Mouse (Mus musculus) limb, embryonic 11.5 days (tissue): ENCODE data around the gene Glipr2. TPM values are rescaled to one million over a fixed set of nuclear protein-coding genes. Genes with fewer than 3 reads are reported as not detected.

Source experiments
- ATAC-seq: fragments of 200-750 bp; cut with Nextera tagmentation; 2 replicates; pipeline ENCODE4 v1.8.0; 2017; ENCODE audit warnings: low read depth; ENCODE audit not compliant: insufficient number of reproducible peaks, low FRiP score, low TSS enrichment
- DNase-seq: peaks from one replicate; pipeline ENCODE4 v3.0.0-alpha.2; 2015; ENCODE audit warnings: low spot score
- H3K27ac ChIP-seq: fragments of 300-500 bp; sonication (generic); replicated peaks from 2 replicates; pipeline ENCODE4 v1.5.1; 2014; ENCODE audit warnings: low read depth, mild to moderate bottlenecking, low read length
- H3K27me3 ChIP-seq: fragments of 300-500 bp; sonication (generic); 2 replicates; pipeline ENCODE4 v1.6.1; 2014; ENCODE audit warnings: mild to moderate bottlenecking, low read length, mixed read lengths; ENCODE audit not compliant: control insufficient read depth, insufficient read depth
- H3K36me3 ChIP-seq: fragments of 300-500 bp; sonication (generic); 2 replicates; pipeline ENCODE4 v1.6.1; 2014; ENCODE audit warnings: mild to moderate bottlenecking, low read length, moderate library complexity, mixed read lengths; ENCODE audit not compliant: control insufficient read depth, insufficient read depth
- H3K4me1 ChIP-seq: fragments of 300-500 bp; sonication (generic); 2 replicates; pipeline ENCODE4 v1.6.1; 2014; ENCODE audit warnings: low read length, mixed read lengths; ENCODE audit not compliant: control insufficient read depth, insufficient read depth
- H3K4me2 ChIP-seq: fragments of 300-500 bp; sonication (generic); 2 replicates; pipeline ENCODE4 v1.6.1; 2014; ENCODE audit warnings: low read depth, mild to moderate bottlenecking, moderate library complexity; ENCODE audit not compliant: severe bottlenecking
- H3K4me3 ChIP-seq: fragments of 300-500 bp; sonication (generic); 2 replicates; pipeline ENCODE4 v1.5.1; 2014; ENCODE audit warnings: low read depth, low read length
- H3K9ac ChIP-seq: fragments of 300-500 bp; sonication (generic); 2 replicates; pipeline ENCODE4 v1.6.1; 2014; ENCODE audit warnings: mild to moderate bottlenecking, low read length
- H3K9me3 ChIP-seq: fragments of 300-500 bp; sonication (generic); 2 replicates; pipeline ENCODE4 v1.6.1; 2016; ENCODE audit warnings: low read length; ENCODE audit not compliant: control insufficient read depth
- WGBS: fragments of 180-500 bp; shearing (Covaris S2); extraction: QIAGEN DNeasy Blood & Tissue Kit; methylation state at CpG from one replicate; pipeline ENCODE4 v1.1.7; 2014; 5-methylcytosine and 5-hydroxymethylcytosine counted together
- polyA plus RNA-seq: library from polyadenylated mRNA; unstranded; fragments of >200 nt; fragmentation: Nextera tagmentation; extraction: Ambion mirVana; gene quantifications from 2 replicates; pipeline ENCODE4 v1.2.1, GENCODE M21; 2014

Gene Glipr2
- polyA plus RNA-seq, 1 experiment from 2014 or later, result 75.2 TPM

- Histone ChIP-seq H3K27ac (0 out of 2 replicates have a peak overlapping the region, but pooled peaks have one; percentile 39), H3K9ac (peak overlapping the region; percentile 71), H3K4me3 (peak overlapping the region; percentile 19), H3K4me1 (peaks cover 12% of the 10 kb centered on the region), H3K36me3 (no peaks in the 10 kb centered on the region), H3K4me2 (peak overlapping the region; percentile 55), H3K27me3 (no peaks in the 10 kb centered on the region), H3K9me3 (no peaks in the 10 kb centered on the region)
- DNase-seq, result peak; percentile 99
- WGBS, result 2% methylated on average over 24 of the region's 24 CpGs
- peak; percentile 88 for ATAC-seq
Observed at GRCm38 (mm10) chr4:43982053-43982732, 25.0 kb downstream of the Glipr2 start.

DNA sequence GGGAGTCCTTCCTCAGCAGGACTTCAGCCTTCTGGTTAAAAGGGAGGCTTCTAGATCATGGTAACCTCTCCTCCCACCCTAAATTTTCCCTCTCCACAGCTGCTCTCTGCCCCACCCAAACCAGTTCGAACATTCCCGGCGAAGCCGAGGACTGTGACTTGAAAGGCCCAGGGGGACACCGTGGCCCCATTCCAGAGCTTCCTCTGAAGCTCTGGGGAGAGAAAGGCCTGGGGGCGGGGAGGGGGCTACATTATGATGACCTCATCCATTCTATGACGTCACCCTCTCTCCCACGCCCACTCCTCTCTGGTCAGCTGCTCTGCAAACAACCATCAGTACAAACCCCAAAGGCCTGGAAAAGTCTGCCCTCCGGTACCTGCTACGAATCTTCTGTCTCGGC is 26.0 kb downstream of the Glipr2 start, which contains the start of gene Ccin:
Gene Ccin, plus strand, starts transcription at position 303 of the 400 bp plus-strand sequence.
- Histone ChIP-seq H3K4me1 (peaks cover 12% of the 10 kb centered on the region), H3K36me3 (no peaks in the 10 kb centered on the region), H3K27me3 (no peaks in the 10 kb centered on the region), H3K4me2 (peak within 1 kb of the TSS; percentile 55), H3K9me3 (no peaks in the 10 kb centered on the region), H3K9ac (peak within 1 kb of the TSS; percentile 71), H3K4me3 (peak within 1 kb of the TSS; percentile 19), H3K27ac (0 out of 2 replicates have a peak within 1 kb of the TSS, but pooled peaks have one; percentile 39)
- ATAC-seq, result no peak
- WGBS, result 85% methylated on average over 11 of the region's 11 CpGs
- no peak for DNase-seq

- Histone ChIP-seq H3K27me3 (no peaks in the 10 kb centered on the region), H3K9me3 (no peaks in the 10 kb centered on the region), H3K4me1 (peaks cover 7% of the 10 kb centered on the region), H3K4me2 (no peak overlapping the region), H3K27ac (no peak overlapping the region), H3K9ac (no peak overlapping the region), H3K4me3 (no peak overlapping the region), H3K36me3 (no peaks in the 10 kb centered on the region)
- ATAC-seq (no peak), DNase-seq (no peak)
- WGBS, result 89% methylated on average over 22 of the region's 22 CpGs
Observed at GRCm38 (mm10) chr4:43983756-43984155, 26.6 kb downstream of the Glipr2 start.

DNA sequence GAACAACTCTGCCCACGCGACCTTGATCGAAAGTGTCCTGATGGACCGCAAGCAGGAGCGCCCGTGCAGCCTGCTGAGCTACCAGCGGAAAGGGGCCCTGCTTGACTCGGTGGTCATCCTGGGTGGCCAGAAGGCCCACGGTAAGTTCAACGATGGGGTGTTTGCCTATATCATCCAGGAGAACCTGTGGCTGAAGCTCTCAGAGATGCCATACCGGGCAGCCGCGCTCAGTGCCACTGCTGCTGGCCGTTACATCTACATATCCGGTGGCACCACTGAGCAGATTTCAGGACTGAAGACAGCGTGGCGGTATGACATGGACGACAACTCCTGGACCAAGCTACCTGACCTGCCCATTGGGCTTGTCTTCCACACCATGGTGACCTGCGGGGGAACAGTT is 27.1 kb downstream of the Glipr2 start:
- H3K27me3 ChIP-seq, result no peaks in the 10 kb centered on the region
- no peak for DNase-seq
- ATAC-seq, result no peak
- WGBS, result 91% methylated on average over 19 of the region's 19 CpGs
- no peak overlapping the region for H3K27ac ChIP-seq
- peaks cover 4% of the 10 kb centered on the region; the same call in 1 of the 2 replicates for H3K4me1 ChIP-seq
- no peaks in the 10 kb centered on the region for H3K36me3 ChIP-seq
- no peaks in the 10 kb centered on the region for H3K9me3 ChIP-seq
- no peak overlapping the region for H3K4me3 ChIP-seq
- H3K4me2 ChIP-seq, result no peak overlapping the region
- H3K9ac ChIP-seq, result no peak overlapping the region

GRCm38 (mm10) chr4:43988976-43989375 is 31.8 kb downstream of the Glipr2 start:
- 91% methylated on average over 3 of the region's 3 CpGs for WGBS
- Histone ChIP-seq H3K4me3 (no peak overlapping the region), H3K27me3 (no peaks in the 10 kb centered on the region), H3K4me2 (no peak overlapping the region), H3K9ac (no peak overlapping the region), H3K9me3 (no peaks in the 10 kb centered on the region), H3K36me3 (no peaks in the 10 kb centered on the region), H3K27ac (no peak overlapping the region), H3K4me1 (no peaks in the 10 kb centered on the region)
- peak; percentile 8 for DNase-seq
- ATAC-seq, result no peak

- 90% methylated on average over 11 of the region's 11 CpGs for WGBS
- Histone ChIP-seq H3K4me3 (no peak overlapping the region), H3K27ac (no peak overlapping the region), H3K36me3 (no peaks in the 10 kb centered on the region), H3K9me3 (no peaks in the 10 kb centered on the region), H3K4me1 (no peaks in the 10 kb centered on the region), H3K9ac (no peak overlapping the region), H3K27me3 (no peaks in the 10 kb centered on the region), H3K4me2 (no peak overlapping the region)
- DNase-seq, result no peak
- ATAC-seq, result no peak
Observed at GRCm38 (mm10) chr4:43993072-43993471, 35.9 kb downstream of the Glipr2 start.

DNA sequence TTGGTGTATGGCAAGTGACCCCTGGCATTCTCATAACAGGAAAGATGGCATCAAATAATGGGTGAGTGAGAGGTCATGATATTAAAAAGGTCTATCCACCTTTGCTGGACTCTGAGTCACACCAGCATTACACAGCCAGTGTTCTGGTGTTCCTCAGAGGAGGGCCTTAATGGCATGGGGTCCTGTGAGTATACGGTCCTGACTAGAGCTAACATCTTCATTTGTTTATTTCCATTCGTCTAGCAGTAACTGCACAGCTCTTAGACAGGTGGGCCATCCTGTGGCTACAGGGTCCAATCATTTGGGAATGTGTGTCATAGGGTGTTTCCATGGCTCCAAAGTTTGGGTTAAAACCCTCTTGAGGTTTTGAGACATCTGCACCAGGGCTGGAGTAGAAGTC is 37.1 kb downstream of the Glipr2 start:
- ATAC-seq (no peak), DNase-seq (no peak)
- no peak overlapping the region for H3K9ac ChIP-seq
- 68% methylated on average over 2 of the region's 2 CpGs for WGBS
- no peaks in the 10 kb centered on the region for H3K36me3 ChIP-seq
- no peak overlapping the region for H3K27ac ChIP-seq
- no peak overlapping the region for H3K4me2 ChIP-seq
- H3K27me3 ChIP-seq, result no peaks in the 10 kb centered on the region
- H3K4me3 ChIP-seq, result no peak overlapping the region
- no peaks in the 10 kb centered on the region; the same call in 1 of the 2 replicates for H3K9me3 ChIP-seq
- H3K4me1 ChIP-seq, result no peaks in the 10 kb centered on the region

- no peaks in the 10 kb centered on the region for H3K4me1 ChIP-seq
- no peak for DNase-seq
- WGBS, result 85% methylated on average over 6 of the region's 6 CpGs
- H3K4me3 ChIP-seq, result no peak overlapping the region
- no peaks in the 10 kb centered on the region for H3K36me3 ChIP-seq
- H3K27me3 ChIP-seq, result no peaks in the 10 kb centered on the region
- H3K9me3 ChIP-seq, result no peaks in the 10 kb centered on the region; the same call in 1 of the 2 replicates
- no peak for ATAC-seq
- no peak overlapping the region for H3K4me2 ChIP-seq
- H3K27ac ChIP-seq, result no peak overlapping the region
- no peak overlapping the region for H3K9ac ChIP-seq
Observed at GRCm38 (mm10) chr4:44003622-44004021, 46.4 kb downstream of the Glipr2 start.
